Mouse (Mus musculus) kidney, postnatal 0 days (tissue): Measurements from ENCODE around the gene Iffo1. TPM values are rescaled to one million over a fixed set of nuclear protein-coding genes. Genes with fewer than 3 reads are reported as not detected.

Experiments used
- ATAC-seq: fragments of 200-750 bp; cut with Nextera tagmentation; replicated peaks from 2 replicates; pipeline ENCODE4 v1.8.0; 2017; ENCODE audit warnings: low read depth, moderate number of reproducible peaks, moderate TSS enrichment, moderate library complexity; ENCODE audit not compliant: low FRiP score
- DNase-seq: peaks from one replicate; pipeline ENCODE4 v3.0.0-alpha.2; 2016; ENCODE audit warnings: low spot score
- H3K27ac ChIP-seq: fragments of 300-500 bp; sonication (generic); 2 replicates; pipeline ENCODE4 v1.5.1; 2014; ENCODE audit warnings: mild to moderate bottlenecking
- H3K27me3 ChIP-seq: fragments of 300-500 bp; sonication (generic); 2 replicates; pipeline ENCODE4 v1.6.1; 2014; ENCODE audit warnings: low read length, mixed read lengths; ENCODE audit not compliant: insufficient read depth
- H3K36me3 ChIP-seq: fragments of 300-500 bp; sonication (generic); 2 replicates; pipeline ENCODE4 v1.6.1; 2014; ENCODE audit warnings: low read length, mixed read lengths; ENCODE audit not compliant: insufficient read depth
- H3K4me1 ChIP-seq: fragments of 300-500 bp; sonication (generic); replicated peaks from 2 replicates; pipeline ENCODE4 v1.6.1; 2014; ENCODE audit warnings: antibody characterized with exemption, low read length, mixed read lengths; ENCODE audit not compliant: insufficient read depth
- H3K4me2 ChIP-seq: fragments of 300-500 bp; sonication (generic); 2 replicates; pipeline ENCODE4 v1.6.1; 2014; ENCODE audit warnings: mild to moderate bottlenecking, low read length, moderate library complexity, mixed read lengths
- H3K4me3 ChIP-seq: fragments of 300-500 bp; sonication (generic); replicated peaks from 2 replicates; pipeline ENCODE4 v1.5.1; 2014; ENCODE audit warnings: low read depth, low read length
- H3K9ac ChIP-seq: fragments of 300-500 bp; sonication (generic); 2 replicates; pipeline ENCODE4 v1.6.1; 2014; ENCODE audit warnings: low read depth, low read length
- H3K9me3 ChIP-seq: fragments of 300-500 bp; sonication (generic); replicated peaks from 2 replicates; pipeline ENCODE4 v1.6.1; 2016; ENCODE audit warnings: low read length, inconsistent platforms, mixed read lengths
- CTCF ChIP-seq: IDR thresholded peaks from 2 replicates; pipeline ENCODE4 v1.5.1; 2016; ENCODE audit warnings: antibody characterized with exemption, low read depth, mild to moderate bottlenecking, moderate library complexity
- WGBS: fragments of 180-500 bp; shearing (Covaris S2); extraction: QIAGEN DNeasy Blood & Tissue Kit; methylation state at CpG from one replicate; pipeline ENCODE4 v1.1.7; 2014; 5-methylcytosine and 5-hydroxymethylcytosine counted together
- polyA plus RNA-seq: library from polyadenylated mRNA; unstranded; fragments of >200 nt; fragmentation: Nextera tagmentation; extraction: Ambion mirVana; gene quantifications from 2 replicates; pipeline ENCODE4 v1.2.1, GENCODE M21; 2015

Gene Iffo1
- polyA plus RNA-seq, 1 experiment from 2014 or later: 8.1 TPM

DNA sequence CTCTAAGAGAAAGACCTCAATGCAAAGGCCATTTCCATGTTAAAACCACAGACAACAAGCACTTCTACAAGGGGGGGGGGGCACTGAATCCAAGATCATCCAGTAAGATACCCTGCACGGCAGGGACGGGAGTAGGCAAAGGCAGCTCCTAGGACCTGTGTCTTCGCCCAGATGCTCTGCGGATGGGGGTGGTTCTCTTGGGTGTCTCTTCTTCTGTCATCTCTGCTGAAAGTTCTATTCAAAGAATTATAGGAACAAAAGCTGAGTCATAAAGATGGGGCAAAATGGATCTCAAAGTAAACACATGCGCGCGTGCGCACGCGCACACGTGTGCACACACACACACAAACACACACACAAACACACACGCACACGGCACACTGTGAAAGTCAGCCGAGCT is 23.0 kb downstream of the Iffo1 start:
- H3K36me3 ChIP-seq: peaks cover 44% of the 10 kb centered on the region
- WGBS: 91% methylated on average over 14 of the region's 14 CpGs
- no peak overlapping the region for H3K4me3 ChIP-seq
- H3K4me2 ChIP-seq: no peak overlapping the region
- H3K27ac ChIP-seq: no peak overlapping the region
- no peak overlapping the region for H3K9ac ChIP-seq
- no peaks in the 10 kb centered on the region for H3K9me3 ChIP-seq
- no peak for TF ChIP-seq CTCF
- H3K27me3 ChIP-seq: no peaks in the 10 kb centered on the region
- H3K4me1 ChIP-seq: peaks cover 25% of the 10 kb centered on the region
- DNase-seq (no peak), ATAC-seq (no peak)

DNA sequence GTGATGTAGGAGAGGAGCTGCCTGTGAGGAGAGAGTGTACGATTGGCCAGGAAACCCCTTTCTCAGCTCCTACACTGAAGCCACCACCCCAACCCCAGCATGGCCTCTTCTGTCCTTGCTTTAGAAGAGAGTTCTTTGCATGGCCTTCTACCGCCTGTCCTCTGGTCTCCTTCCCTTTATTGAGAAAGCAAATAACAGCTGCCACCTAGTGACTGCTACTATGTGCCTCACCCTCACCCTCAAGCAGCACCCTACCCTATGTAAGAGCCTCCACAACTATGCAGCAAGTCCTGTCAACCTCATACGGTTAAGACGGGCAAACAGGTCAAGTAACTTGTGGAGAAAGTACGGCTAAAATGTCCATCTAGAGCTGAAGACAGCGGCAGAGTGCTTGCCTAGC is 25.2 kb downstream of the Iffo1 start:
- DNase-seq: no peak
- H3K27ac ChIP-seq: no peak overlapping the region

DNA sequence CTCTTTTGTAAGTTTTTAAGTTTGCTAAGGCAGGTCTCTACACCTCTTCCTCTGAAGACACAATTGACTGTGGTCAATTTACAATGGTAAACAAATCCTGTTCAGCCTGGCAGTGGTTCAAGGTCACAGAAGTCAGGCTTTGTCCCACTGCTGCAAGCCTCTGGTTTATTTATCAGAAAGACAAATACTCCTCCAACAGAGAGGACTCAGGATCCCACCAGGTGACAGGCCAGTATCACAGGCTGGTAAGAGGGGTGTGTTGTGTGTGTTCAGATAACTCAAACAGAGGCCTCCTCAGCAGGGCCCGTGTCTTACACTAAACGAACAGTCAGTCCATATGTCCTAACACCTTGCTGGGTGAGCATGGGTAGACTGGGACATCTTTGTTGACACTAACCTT is 27.4 kb downstream of the Iffo1 start:
- WGBS: 83% methylated on average over 2 of the region's 2 CpGs

More for the DNA sequence above, 25.2 kb downstream of the Iffo1 start:
- Histone ChIP-seq H3K4me3 (no peak overlapping the region), H3K9me3 (no peaks in the 10 kb centered on the region), H3K36me3 (peaks cover 56% of the 10 kb centered on the region), H3K4me1 (peaks cover 16% of the 10 kb centered on the region), H3K9ac (no peak overlapping the region), H3K27me3 (no peaks in the 10 kb centered on the region), H3K4me2 (no peak overlapping the region)
- ATAC-seq: no peak
- 74% methylated on average over 6 of the region's 6 CpGs for WGBS
- peak; percentile 36; the same call in 1 of the 2 replicates for TF ChIP-seq CTCF

DNA sequence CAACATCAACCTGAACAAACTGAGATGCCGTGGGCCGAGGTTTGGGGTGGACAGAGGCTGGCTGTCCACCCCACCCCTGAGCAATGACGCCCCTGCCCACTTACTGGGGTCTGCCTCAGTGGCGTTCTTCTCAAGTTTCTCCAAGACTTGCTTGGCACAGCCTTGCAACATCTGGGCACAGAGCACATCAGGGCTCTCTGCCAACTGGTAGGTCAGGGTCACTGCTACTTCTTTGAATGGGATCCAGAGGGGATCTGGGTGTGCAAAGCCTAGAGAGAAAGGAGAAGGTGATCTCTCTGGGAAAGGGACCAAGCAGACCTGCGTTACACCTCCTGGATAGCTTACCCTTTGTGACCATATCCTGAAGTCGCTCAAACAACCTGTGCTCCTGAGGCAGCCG is 28.2 kb downstream of the Iffo1 start:
- Histone ChIP-seq H3K4me3 (no peak overlapping the region), H3K4me1 (no peaks in the 10 kb centered on the region), H3K4me2 (no peak overlapping the region), H3K9ac (no peak overlapping the region), H3K27me3 (no peaks in the 10 kb centered on the region), H3K27ac (no peak overlapping the region), H3K9me3 (no peaks in the 10 kb centered on the region), H3K36me3 (peaks cover 83% of the 10 kb centered on the region)
- WGBS: 84% methylated on average over 7 of the region's 7 CpGs
- TF ChIP-seq CTCF: no peak
- no peak for ATAC-seq
- no peak for DNase-seq

More for the DNA sequence above, 27.4 kb downstream of the Iffo1 start:
- H3K4me2 ChIP-seq: no peak overlapping the region
- DNase-seq (no peak), ATAC-seq (no peak)
- H3K9ac ChIP-seq: no peak overlapping the region
- no peak overlapping the region for H3K4me3 ChIP-seq
- TF ChIP-seq CTCF: no peak
- H3K9me3 ChIP-seq: no peaks in the 10 kb centered on the region
- H3K27ac ChIP-seq: no peak overlapping the region
- peaks cover 2% of the 10 kb centered on the region for H3K4me1 ChIP-seq
- no peaks in the 10 kb centered on the region for H3K27me3 ChIP-seq
- peaks cover 76% of the 10 kb centered on the region for H3K36me3 ChIP-seq

DNA sequence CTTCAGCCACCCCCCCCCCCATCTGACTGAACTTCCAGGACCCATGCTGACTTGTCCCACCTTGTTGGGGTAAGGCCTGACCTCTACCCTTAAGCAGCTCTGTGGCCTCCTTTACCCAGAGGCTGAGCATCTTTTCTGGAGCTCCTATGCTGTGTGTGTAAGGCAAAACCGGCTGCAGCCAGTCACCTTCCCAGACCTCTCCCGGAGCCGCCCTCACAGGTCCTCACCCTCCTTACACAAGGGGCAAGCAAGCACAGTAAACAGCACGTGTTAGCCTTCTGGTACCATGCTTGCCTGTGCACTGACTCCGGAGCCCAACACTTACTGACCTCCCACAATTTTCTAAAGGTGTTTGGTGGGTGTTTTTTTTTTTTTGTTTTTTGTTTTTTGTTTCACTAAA is 30.4 kb downstream of the Iffo1 start:
- ATAC-seq (no peak), DNase-seq (no peak)
- Histone ChIP-seq H3K4me2 (no peak overlapping the region), H3K36me3 (peaks cover 87% of the 10 kb centered on the region), H3K4me3 (no peak overlapping the region), H3K27me3 (no peaks in the 10 kb centered on the region), H3K27ac (no peak overlapping the region), H3K9me3 (no peaks in the 10 kb centered on the region), H3K9ac (no peak overlapping the region), H3K4me1 (no peaks in the 10 kb centered on the region)
- WGBS: 79% methylated on average over 5 of the region's 5 CpGs
- no peak for TF ChIP-seq CTCF

DNA sequence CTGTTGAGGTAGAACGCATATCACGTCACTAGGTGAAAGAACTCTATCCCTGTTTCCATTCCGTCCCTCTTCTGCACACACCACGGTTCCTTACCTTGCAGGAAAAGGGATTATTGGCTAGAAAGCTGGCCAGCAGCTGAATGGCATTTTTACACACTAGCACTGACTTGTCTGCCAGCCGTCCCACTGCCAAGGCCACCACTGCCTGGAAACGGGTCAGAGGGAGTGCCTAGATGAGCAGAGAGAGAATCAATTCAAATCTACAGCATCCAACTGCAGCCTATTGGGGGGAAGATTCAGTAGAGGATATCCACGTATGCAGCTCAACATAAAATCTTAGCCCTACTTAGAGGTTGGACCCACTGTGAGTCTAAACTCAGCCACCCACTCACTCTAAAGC is 34.6 kb downstream of the Iffo1 start:
- no peak for DNase-seq
- TF ChIP-seq CTCF: no peak

DNA sequence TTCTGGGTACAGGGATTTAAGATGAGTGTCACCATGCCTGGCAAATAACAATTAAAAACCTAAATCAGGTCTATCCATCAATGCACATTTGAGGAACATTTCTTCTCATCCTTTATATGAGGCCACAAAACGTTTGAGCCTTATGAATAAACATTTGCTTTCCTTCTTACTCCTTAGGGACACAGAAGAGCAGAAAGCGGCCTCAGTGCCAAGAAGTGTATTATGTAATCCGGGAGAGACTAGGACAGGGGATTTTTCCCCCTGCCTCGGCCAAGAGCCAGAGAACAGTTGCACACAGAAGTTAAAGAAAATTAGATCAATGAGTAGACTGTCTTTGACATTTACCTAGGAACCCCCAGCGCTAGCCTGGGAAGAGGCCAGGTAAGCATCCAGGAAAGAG is 37.1 kb downstream of the Iffo1 start:
- WGBS: 82% methylated on average over 5 of the region's 5 CpGs
- Histone ChIP-seq H3K4me3 (no peak overlapping the region), H3K9me3 (no peaks in the 10 kb centered on the region), H3K27ac (no peak overlapping the region), H3K4me1 (no peaks in the 10 kb centered on the region), H3K36me3 (peaks cover 78% of the 10 kb centered on the region), H3K9ac (no peak overlapping the region), H3K27me3 (no peaks in the 10 kb centered on the region), H3K4me2 (no peak overlapping the region)
- no peak for TF ChIP-seq CTCF
- DNase-seq: no peak
- ATAC-seq: no peak

More for the DNA sequence above, 34.6 kb downstream of the Iffo1 start:
- H3K9me3 ChIP-seq: no peaks in the 10 kb centered on the region
- H3K4me1 ChIP-seq: no peaks in the 10 kb centered on the region
- H3K9ac ChIP-seq: no peak overlapping the region
- H3K27me3 ChIP-seq: no peaks in the 10 kb centered on the region
- H3K27ac ChIP-seq: no peak overlapping the region
- no peak overlapping the region for H3K4me3 ChIP-seq
- H3K4me2 ChIP-seq: no peak overlapping the region
- H3K36me3 ChIP-seq: peaks cover 77% of the 10 kb centered on the region
- 91% methylated on average over 7 of the region's 7 CpGs for WGBS
- ATAC-seq: no peak
